Mouse (Mus musculus): ENCODE results near the gene Mllt11. TPM values are rescaled to one million over a fixed set of nuclear protein-coding genes. Genes with fewer than 3 reads are reported as not detected.

The Mllt11 gene
- total RNA-seq, 2 experiments from 2014 or later, result 6.1 to 8.5 TPM

- intact Hi-C loops (cut with DNase I), result no loop called here
- no peak for DNase-seq
Observed at GRCm38 (mm10) chr3:95247660-95248336, 15.8 kb upstream of the Mllt11 start.

GRCm38 (mm10) chr3:95246465-95247231 is 14.7 kb upstream of the Mllt11 start:
- DNase-seq, result peak; percentile 33 to 36
- intact Hi-C loops (cut with DNase I), result no loop called here

- no peak for DNase-seq
- intact Hi-C loops (cut with DNase I), result no loop called here
Observed at GRCm38 (mm10) chr3:95243086-95243485, 11.1 kb upstream of the Mllt11 start.

- DNase-seq, result no peak
Observed at GRCm38 (mm10) chr3:95241498-95241897, 9.5 kb upstream of the Mllt11 start, which contains the start of gene Gm128. Gene Gm128, minus strand, starts transcription at chr3:95241598.

GRCm38 (mm10) chr3:95240900-95241299 is 8.9 kb upstream of the Mllt11 start:
- intact Hi-C loops (cut with DNase I), result no loop called here
- DNase-seq, result no peak

More at GRCm38 (mm10) chr3:95241498-95241897, 9.5 kb upstream of the Mllt11 start, which contains the start of gene Gm128:
- intact Hi-C loops (cut with DNase I), result no loop called here

GRCm38 (mm10) chr3:95239971-95240370 is 8.0 kb upstream of the Mllt11 start:
- intact Hi-C loops (cut with DNase I), result no loop called here
- no peak for DNase-seq

- DNase-seq, result no peak
- intact Hi-C loops (cut with DNase I), result no loop called here
Observed at GRCm38 (mm10) chr3:95239022-95239421, 7.1 kb upstream of the Mllt11 start.

- intact Hi-C loops (cut with DNase I), result no loop called here
- no peak for DNase-seq
Observed at GRCm38 (mm10) chr3:95237541-95238099, 5.6 kb upstream of the Mllt11 start.

- intact Hi-C loops (cut with DNase I), result no loop called here
- DNase-seq, result no peak
Observed at GRCm38 (mm10) chr3:95235386-95236301, 3.7 kb upstream of the Mllt11 start.

- DNase-seq, result no peak
- intact Hi-C loops (cut with DNase I), result no loop called here
Observed at GRCm38 (mm10) chr3:95233303-95233980, 1.5 kb upstream of the Mllt11 start.

- DNase-seq, result peak in 1 of 2 experiments; percentile 12
- intact Hi-C loops (cut with DNase I), result no loop called here
Observed at GRCm38 (mm10) chr3:95232771-95233170, 800 bp upstream of the Mllt11 start.

GRCm38 (mm10) chr3:95230495-95231297 is 1.3 kb downstream of the Mllt11 start:
- intact Hi-C loops (cut with DNase I), result no loop called here
- DNase-seq, result peak; percentile 26 to 34

- DNase-seq, result peak; percentile 57 to 77
- intact Hi-C loops (cut with DNase I), result loop anchor here (5.0 kb wide), 1 partner anchor 87 kb away; no protein-coding TSS in a partner anchor
Observed at GRCm38 (mm10) chr3:95229781-95230494, 2.0 kb downstream of the Mllt11 start.

- intact Hi-C loops (cut with DNase I), result loop anchor here (1.0 to 5.0 kb wide), 2 partner anchors 12 to 88 kb away; partner anchors contain the start of gene Gabpb2
- peak; percentile 42 to 50 for DNase-seq
Observed at GRCm38 (mm10) chr3:95228894-95229780, 2.8 kb downstream of the Mllt11 start.

- peak; percentile 86 to 90 for DNase-seq
- intact Hi-C loops (cut with DNase I), result loop anchor here (1.0 to 5.0 kb wide), 2 partner anchors 11 to 89 kb away; partner anchors contain the start of gene Gabpb2
Observed at GRCm38 (mm10) chr3:95228148-95228893, 3.6 kb downstream of the Mllt11 start, which contains the start of gene Cdc42se1. Gene Cdc42se1, plus strand, starts transcription at chr3:95228732.

GRCm38 (mm10) chr3:95227214-95227613 is 4.8 kb downstream of the Mllt11 start:
- intact Hi-C loops (cut with DNase I), result loop anchor here (5.0 kb wide), 1 partner anchor 90 kb away; no protein-coding TSS in a partner anchor
- no peak for DNase-seq

All from heart, postnatal 36 days (tissue).